Mouse (Mus musculus) embryonic facial prominence, embryonic 11.5 days (tissue): ENCODE measurements around the gene Opcml. TPM values are rescaled to one million over a fixed set of nuclear protein-coding genes. Genes with fewer than 3 reads are reported as not detected.

Source experiments
- ATAC-seq: fragments of 200-750 bp; cut with Nextera tagmentation; replicated peaks from 2 replicates; pipeline ENCODE4 v1.8.0; 2017; ENCODE audit warnings: low read depth; ENCODE audit not compliant: insufficient number of reproducible peaks, low FRiP score, low TSS enrichment
- DNase-seq: peaks from one replicate; pipeline ENCODE4 v3.0.0-alpha.2; 2015; ENCODE audit warnings: low spot score
- H3K27ac ChIP-seq: fragments of 300-500 bp; sonication (generic); replicated peaks from 2 replicates; pipeline ENCODE4 v1.5.1; 2014; ENCODE audit warnings: mild to moderate bottlenecking, low read depth, low read length, control low read depth
- H3K27me3 ChIP-seq: fragments of 300-500 bp; sonication (generic); 2 replicates; pipeline ENCODE4 v1.6.1; 2014; ENCODE audit warnings: mild to moderate bottlenecking, low read length, moderate library complexity, mixed read lengths; ENCODE audit not compliant: control insufficient read depth, insufficient read depth
- H3K36me3 ChIP-seq: fragments of 300-500 bp; sonication (generic); replicated peaks from 2 replicates; pipeline ENCODE4 v1.6.1; 2014; ENCODE audit warnings: low read depth, mild to moderate bottlenecking, low read length, moderate library complexity, mixed read lengths; ENCODE audit not compliant: control insufficient read depth, insufficient read depth
- H3K4me1 ChIP-seq: fragments of 300-500 bp; sonication (generic); 2 replicates; pipeline ENCODE4 v1.6.1; 2014; ENCODE audit warnings: low read length, mixed read lengths; ENCODE audit not compliant: control insufficient read depth, insufficient read depth
- H3K4me2 ChIP-seq: fragments of 300-500 bp; sonication (generic); 2 replicates; pipeline ENCODE4 v1.6.1; 2014; ENCODE audit warnings: low read depth, mild to moderate bottlenecking, control low read depth, low read length, moderate library complexity
- H3K4me3 ChIP-seq: fragments of 300-500 bp; sonication (generic); 2 replicates; pipeline ENCODE4 v1.5.1; 2014; ENCODE audit warnings: low read depth, low read length, control low read depth
- H3K9ac ChIP-seq: fragments of 300-500 bp; sonication (generic); replicated peaks from 2 replicates; pipeline ENCODE4 v1.6.1; 2014; ENCODE audit warnings: mild to moderate bottlenecking, control low read depth, low read length
- H3K9me3 ChIP-seq: fragments of 300-500 bp; sonication (generic); replicated peaks from 2 replicates; pipeline ENCODE4 v1.6.1; 2016; ENCODE audit warnings: mild to moderate bottlenecking, low read length, inconsistent platforms, mixed read lengths; ENCODE audit not compliant: control insufficient read depth
- WGBS: fragments of 180-500 bp; shearing (Covaris S2); extraction: QIAGEN DNeasy Blood & Tissue Kit; methylation state at CpG from one replicate; pipeline ENCODE4 v1.1.7; 2014; 5-methylcytosine and 5-hydroxymethylcytosine counted together
- polyA plus RNA-seq: library from polyadenylated mRNA; unstranded; fragments of >200 nt; fragmentation: Nextera tagmentation; extraction: Ambion mirVana; gene quantifications from 2 replicates; pipeline ENCODE4 v1.2.1, GENCODE M21; 2014

Opcml gene
- polyA plus RNA-seq, 1 experiment from 2014 or later: 2.3 TPM

- H3K9me3 ChIP-seq: no peaks in the 10 kb centered on the region
- H3K4me1 ChIP-seq: no peaks in the 10 kb centered on the region
- H3K4me3 ChIP-seq: no peak overlapping the region
- no peaks in the 10 kb centered on the region for H3K27me3 ChIP-seq
- H3K27ac ChIP-seq: no peak overlapping the region
- no peaks in the 10 kb centered on the region for H3K36me3 ChIP-seq
- H3K9ac ChIP-seq: no peak overlapping the region
- 84% methylated on average over 5 of the region's 5 CpGs for WGBS
- DNase-seq: no peak
- H3K4me2 ChIP-seq: no peak overlapping the region
- ATAC-seq: no peak
These were observed 407.6 kb downstream of the Opcml start for GRCm38 (mm10) chr9:28198106-28198694.

GRCm38 (mm10) chr9:28207441-28207840, 416.9 kb downstream of the Opcml start:
- no peak overlapping the region for H3K4me2 ChIP-seq
- H3K4me1 ChIP-seq: no peaks in the 10 kb centered on the region
- H3K4me3 ChIP-seq: no peak overlapping the region
- DNase-seq (no peak), ATAC-seq (no peak)
- no peaks in the 10 kb centered on the region for H3K36me3 ChIP-seq
- H3K27ac ChIP-seq: no peak overlapping the region
- no peaks in the 10 kb centered on the region for H3K27me3 ChIP-seq
- no peak overlapping the region for H3K9ac ChIP-seq
- H3K9me3 ChIP-seq: no peaks in the 10 kb centered on the region
- 75% methylated on average over 3 of the region's 3 CpGs for WGBS

- H3K9me3 ChIP-seq: no peaks in the 10 kb centered on the region
- H3K4me2 ChIP-seq: no peak overlapping the region
- no peak overlapping the region for H3K4me3 ChIP-seq
- WGBS: 74% methylated on average over 1 of the region's 1 CpGs
- no peaks in the 10 kb centered on the region for H3K36me3 ChIP-seq
- DNase-seq (no peak), ATAC-seq (no peak)
- H3K4me1 ChIP-seq: no peaks in the 10 kb centered on the region
- H3K27me3 ChIP-seq: no peaks in the 10 kb centered on the region
- no peak overlapping the region for H3K27ac ChIP-seq
- no peak overlapping the region for H3K9ac ChIP-seq
These were observed 418.1 kb downstream of the Opcml start for GRCm38 (mm10) chr9:28208696-28209095.

- Histone ChIP-seq H3K4me2 (no peak overlapping the region), H3K27ac (no peak overlapping the region), H3K36me3 (no peaks in the 10 kb centered on the region), H3K9me3 (no peaks in the 10 kb centered on the region), H3K4me3 (no peak overlapping the region), H3K4me1 (no peaks in the 10 kb centered on the region), H3K27me3 (no peaks in the 10 kb centered on the region), H3K9ac (no peak overlapping the region)
- ATAC-seq: no peak
- no peak for DNase-seq
- WGBS: 45% methylated on average over 1 of the region's 1 CpGs
These were observed 421.3 kb downstream of the Opcml start for GRCm38 (mm10) chr9:28211877-28212276.

- DNase-seq: no peak
- Histone ChIP-seq H3K9ac (no peak overlapping the region), H3K36me3 (no peaks in the 10 kb centered on the region), H3K4me2 (no peak overlapping the region), H3K9me3 (no peaks in the 10 kb centered on the region), H3K27ac (no peak overlapping the region), H3K4me1 (no peaks in the 10 kb centered on the region), H3K4me3 (no peak overlapping the region), H3K27me3 (no peaks in the 10 kb centered on the region)
- ATAC-seq: no peak
- 78% methylated on average over 4 of the region's 4 CpGs for WGBS
These were observed 423.3 kb downstream of the Opcml start for GRCm38 (mm10) chr9:28213893-28214292.

GRCm38 (mm10) chr9:28218026-28218646, 427.6 kb downstream of the Opcml start:
- no peak overlapping the region for H3K9ac ChIP-seq
- WGBS: 63% methylated on average over 2 of the region's 2 CpGs
- no peaks in the 10 kb centered on the region for H3K36me3 ChIP-seq
- no peak overlapping the region for H3K27ac ChIP-seq
- no peaks in the 10 kb centered on the region for H3K9me3 ChIP-seq
- H3K4me1 ChIP-seq: no peaks in the 10 kb centered on the region
- ATAC-seq (no peak), DNase-seq (no peak)
- H3K4me3 ChIP-seq: no peak overlapping the region
- no peak overlapping the region for H3K4me2 ChIP-seq
- H3K27me3 ChIP-seq: no peaks in the 10 kb centered on the region

GRCm38 (mm10) chr9:28222726-28223125, 432.2 kb downstream of the Opcml start:
- WGBS: 69% methylated on average over 2 of the region's 2 CpGs
- H3K4me1 ChIP-seq: no peaks in the 10 kb centered on the region
- H3K36me3 ChIP-seq: no peaks in the 10 kb centered on the region
- no peak overlapping the region for H3K4me3 ChIP-seq
- no peak for ATAC-seq
- DNase-seq: no peak
- no peak overlapping the region for H3K9ac ChIP-seq
- no peak overlapping the region for H3K4me2 ChIP-seq
- no peaks in the 10 kb centered on the region for H3K9me3 ChIP-seq
- no peaks in the 10 kb centered on the region for H3K27me3 ChIP-seq
- no peak overlapping the region for H3K27ac ChIP-seq

GRCm38 (mm10) chr9:28225824-28226569, 435.4 kb downstream of the Opcml start:
- DNase-seq (no peak), ATAC-seq (no peak)

More at GRCm38 (mm10) chr9:28225824-28226569, 435.4 kb downstream of the Opcml start:
- no peaks in the 10 kb centered on the region for H3K27me3 ChIP-seq
- H3K9me3 ChIP-seq: no peaks in the 10 kb centered on the region
- no peak overlapping the region for H3K27ac ChIP-seq
- no peaks in the 10 kb centered on the region for H3K4me1 ChIP-seq
- 80% methylated on average over 8 of the region's 8 CpGs for WGBS
- no peak overlapping the region for H3K9ac ChIP-seq
- H3K4me2 ChIP-seq: no peak overlapping the region
- H3K4me3 ChIP-seq: no peak overlapping the region
- no peaks in the 10 kb centered on the region for H3K36me3 ChIP-seq
